Mouse (Mus musculus): ENCODE measurements around the gene Hrh2. TPM values are rescaled to one million over a fixed set of nuclear protein-coding genes. Genes with fewer than 3 reads are reported as not detected.

The Hrh2 gene
- polyA plus RNA-seq, 1 experiment from 2014 or later = 0.29 TPM

DNA sequence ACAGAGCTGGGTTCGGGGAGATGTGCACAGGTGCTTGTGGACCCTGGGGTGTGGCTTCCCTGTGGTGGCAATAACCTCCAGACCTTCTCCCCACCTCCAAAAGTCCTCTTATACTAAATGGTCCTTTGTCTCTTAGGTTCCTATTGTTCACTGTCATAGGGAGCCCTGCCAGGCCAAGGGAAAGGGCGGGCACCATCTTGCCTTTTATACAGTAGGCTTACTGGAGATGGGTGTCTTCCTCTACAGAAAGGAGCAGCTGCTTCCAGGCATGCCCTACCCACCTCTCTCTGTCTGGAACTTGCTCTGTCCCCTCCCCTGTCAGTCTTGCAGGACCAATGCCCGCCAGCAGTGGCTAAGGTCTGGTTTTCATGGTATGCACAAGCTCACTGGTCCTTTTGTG lies 12.0 kb upstream of the Hrh2 start:
- H3K4me3 ChIP-seq (ENCODE audit: low read depth, low read length) = no peak overlapping the region
- WGBS = 85% methylated on average over 3 of the region's 3 CpGs
- no peaks in the 10 kb centered on the region for H3K27me3 ChIP-seq (ENCODE audit: control insufficient read depth, insufficient read depth, low read length)
- no peaks in the 10 kb centered on the region for H3K36me3 ChIP-seq (ENCODE audit: control insufficient read depth, insufficient read depth, low read length)
- H3K9me3 ChIP-seq (ENCODE audit: control insufficient read depth, low read depth, low read length) = no peaks in the 10 kb centered on the region
- H3K4me1 ChIP-seq (ENCODE audit: control insufficient read depth, insufficient read depth, low read length) = no peaks in the 10 kb centered on the region
- no peak overlapping the region for H3K4me2 ChIP-seq (replicated peaks; ENCODE audit: low read depth, low read length)
- no peak overlapping the region for H3K9ac ChIP-seq (replicated peaks; ENCODE audit: low read depth, low read length)
- H3K27ac ChIP-seq (ENCODE audit: low read length) = no peak overlapping the region
- no peak for ATAC-seq (ENCODE audit: insufficient number of reproducible peaks, insufficient read depth, low FRiP score, low read depth)

DNA sequence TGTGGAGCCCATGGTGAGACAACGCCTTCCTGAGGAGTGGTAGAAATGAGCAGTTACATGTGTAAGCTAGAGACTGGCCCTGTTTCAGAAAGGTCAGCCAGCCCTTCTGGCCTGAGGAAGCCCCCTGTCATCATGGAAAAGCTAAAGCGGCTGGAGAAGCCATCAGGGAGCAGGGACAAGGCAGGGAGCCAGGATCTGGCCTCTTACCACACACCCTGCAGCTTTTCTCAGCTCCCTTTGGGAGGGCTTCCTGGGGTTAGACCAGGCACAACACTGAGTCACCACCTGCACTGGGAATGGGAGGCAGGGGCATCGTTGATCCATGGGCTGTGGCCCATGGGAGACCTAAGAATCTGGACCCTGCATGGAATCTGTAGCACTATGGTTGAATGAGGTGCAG lies 11.5 kb upstream of the Hrh2 start:
- WGBS = 44% methylated on average over 3 of the region's 3 CpGs
- Histone ChIP-seq H3K27ac (ENCODE audit: low read length) (no peak overlapping the region), H3K36me3 (ENCODE audit: control insufficient read depth, insufficient read depth, low read length) (no peaks in the 10 kb centered on the region), H3K9me3 (ENCODE audit: control insufficient read depth, low read depth, low read length) (no peaks in the 10 kb centered on the region), H3K27me3 (ENCODE audit: control insufficient read depth, insufficient read depth, low read length) (no peaks in the 10 kb centered on the region), H3K9ac (replicated peaks; ENCODE audit: low read depth, low read length) (no peak overlapping the region), H3K4me3 (ENCODE audit: low read depth, low read length) (no peak overlapping the region), H3K4me2 (replicated peaks; ENCODE audit: low read depth, low read length) (no peak overlapping the region), H3K4me1 (ENCODE audit: control insufficient read depth, insufficient read depth, low read length) (no peaks in the 10 kb centered on the region)
- ATAC-seq (ENCODE audit: insufficient number of reproducible peaks, insufficient read depth, low FRiP score, low read depth) = no peak

DNA sequence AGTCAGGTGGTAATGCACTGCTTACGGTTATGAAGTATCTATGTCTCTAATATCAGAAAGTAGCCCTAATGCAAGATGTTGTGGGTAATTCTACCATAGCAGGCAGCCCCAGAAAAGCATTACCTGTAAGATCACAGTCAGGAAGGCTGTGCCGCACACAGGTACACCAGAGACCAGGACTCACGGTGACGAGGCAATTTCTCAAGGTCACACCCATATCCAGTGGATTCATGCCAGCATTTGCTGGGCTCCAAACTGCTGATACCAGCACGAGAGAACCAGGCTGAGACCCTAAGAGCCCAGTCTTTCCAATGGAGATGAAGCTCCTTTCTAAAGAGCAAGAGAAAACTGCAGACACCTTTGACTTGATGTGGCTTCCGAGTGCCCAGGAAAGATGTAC lies 10.6 kb upstream of the Hrh2 start:
- Histone ChIP-seq H3K27ac (ENCODE audit: low read length) (no peak overlapping the region), H3K9me3 (ENCODE audit: control insufficient read depth, low read depth, low read length) (no peaks in the 10 kb centered on the region), H3K4me1 (ENCODE audit: control insufficient read depth, insufficient read depth, low read length) (no peaks in the 10 kb centered on the region), H3K4me3 (ENCODE audit: low read depth, low read length) (no peak overlapping the region), H3K36me3 (ENCODE audit: control insufficient read depth, insufficient read depth, low read length) (no peaks in the 10 kb centered on the region), H3K27me3 (ENCODE audit: control insufficient read depth, insufficient read depth, low read length) (no peaks in the 10 kb centered on the region), H3K9ac (replicated peaks; ENCODE audit: low read depth, low read length) (no peak overlapping the region), H3K4me2 (replicated peaks; ENCODE audit: low read depth, low read length) (no peak overlapping the region)
- WGBS = 82% methylated on average over 6 of the region's 6 CpGs
- no peak for ATAC-seq (ENCODE audit: insufficient number of reproducible peaks, insufficient read depth, low FRiP score, low read depth)

DNA sequence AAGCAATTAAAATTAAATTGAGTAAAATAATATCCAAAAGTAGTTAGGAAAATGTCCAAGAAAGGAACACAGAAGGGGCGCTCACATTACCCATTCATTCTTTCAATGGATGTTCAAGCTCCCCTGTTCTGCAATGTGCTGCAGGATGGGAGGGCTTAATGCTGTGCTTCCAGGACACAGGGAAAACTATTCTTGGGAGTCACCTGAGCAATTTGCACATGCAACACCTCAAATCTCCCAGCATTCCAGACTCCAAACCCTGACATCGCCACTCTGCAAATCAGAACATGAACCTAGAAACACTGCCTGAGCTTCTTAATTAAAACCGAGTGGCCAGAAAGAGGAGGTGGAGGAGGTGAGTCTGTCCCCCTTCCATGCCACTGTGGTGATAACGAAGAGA lies 10.0 kb upstream of the Hrh2 start:
- Histone ChIP-seq H3K9ac (replicated peaks; ENCODE audit: low read depth, low read length) (no peak overlapping the region), H3K4me1 (ENCODE audit: control insufficient read depth, insufficient read depth, low read length) (no peaks in the 10 kb centered on the region), H3K4me2 (replicated peaks; ENCODE audit: low read depth, low read length) (no peak overlapping the region), H3K27ac (ENCODE audit: low read length) (no peak overlapping the region), H3K36me3 (ENCODE audit: control insufficient read depth, insufficient read depth, low read length) (no peaks in the 10 kb centered on the region), H3K27me3 (ENCODE audit: control insufficient read depth, insufficient read depth, low read length) (no peaks in the 10 kb centered on the region), H3K9me3 (ENCODE audit: control insufficient read depth, low read depth, low read length) (no peaks in the 10 kb centered on the region), H3K4me3 (ENCODE audit: low read depth, low read length) (no peak overlapping the region)
- no peak for ATAC-seq (ENCODE audit: insufficient number of reproducible peaks, insufficient read depth, low FRiP score, low read depth)
- 92% methylated on average over 4 of the region's 4 CpGs for WGBS

DNA sequence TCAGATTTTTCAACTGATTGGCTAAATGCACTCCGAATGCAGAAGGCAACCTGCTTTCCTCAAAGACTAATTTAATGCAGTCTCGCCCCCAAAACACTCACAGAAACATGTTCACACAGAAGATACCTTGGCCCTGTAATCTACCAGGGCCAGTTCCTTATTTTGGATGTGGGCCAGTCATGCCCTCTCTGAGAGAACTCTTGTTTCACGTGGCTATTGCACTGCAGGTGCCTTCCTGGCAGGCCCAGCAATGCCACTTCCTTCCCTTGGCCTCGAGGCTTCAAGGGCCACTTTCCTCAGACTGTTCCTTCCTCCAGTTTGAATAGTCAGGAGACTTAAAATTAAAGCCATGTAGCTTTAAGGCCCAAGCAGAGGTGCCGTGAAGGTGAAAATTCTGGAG lies 5.5 kb upstream of the Hrh2 start:
- Histone ChIP-seq H3K4me2 (replicated peaks; ENCODE audit: low read depth, low read length) (no peak overlapping the region), H3K9ac (replicated peaks; ENCODE audit: low read depth, low read length) (no peak overlapping the region), H3K4me3 (ENCODE audit: low read depth, low read length) (no peak overlapping the region), H3K4me1 (ENCODE audit: control insufficient read depth, insufficient read depth, low read length) (no peaks in the 10 kb centered on the region), H3K27ac (ENCODE audit: low read length) (no peak overlapping the region), H3K9me3 (ENCODE audit: control insufficient read depth, low read depth, low read length) (no peaks in the 10 kb centered on the region), H3K36me3 (ENCODE audit: control insufficient read depth, insufficient read depth, low read length) (no peaks in the 10 kb centered on the region), H3K27me3 (ENCODE audit: control insufficient read depth, insufficient read depth, low read length) (no peaks in the 10 kb centered on the region)
- no peak for ATAC-seq (ENCODE audit: insufficient number of reproducible peaks, insufficient read depth, low FRiP score, low read depth)
- 77% methylated on average over 5 of the region's 5 CpGs for WGBS

DNA sequence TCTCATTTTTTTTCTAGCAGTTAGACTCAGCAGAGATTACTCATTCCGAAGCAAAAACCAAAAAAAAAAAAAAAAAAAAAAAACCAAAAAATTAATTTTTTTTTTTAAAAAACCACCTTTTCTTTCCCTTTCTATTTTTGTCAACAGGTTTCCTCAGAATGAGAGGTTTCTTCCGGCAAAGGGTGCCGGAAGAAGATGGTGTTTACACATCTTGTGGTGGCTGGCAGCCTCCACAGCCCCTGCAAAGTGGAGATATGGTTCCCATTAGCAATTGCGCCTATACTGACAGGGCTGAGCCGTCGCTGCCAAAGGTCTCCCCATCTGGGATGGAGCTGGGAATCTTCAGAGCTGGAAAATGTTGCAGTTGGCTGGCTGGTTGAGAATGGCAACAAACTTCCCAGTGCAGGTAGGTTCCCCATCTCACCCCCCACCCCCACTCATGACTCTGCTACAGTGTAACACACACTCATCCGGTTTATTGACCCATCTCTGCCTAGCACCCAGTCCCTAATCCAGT lies 3.7 kb upstream of the Hrh2 start:
- Histone ChIP-seq H3K4me2 (replicated peaks; ENCODE audit: low read depth, low read length) (no peak overlapping the region), H3K4me3 (ENCODE audit: low read depth, low read length) (no peak overlapping the region), H3K36me3 (ENCODE audit: control insufficient read depth, insufficient read depth, low read length) (no peaks in the 10 kb centered on the region), H3K27me3 (ENCODE audit: control insufficient read depth, insufficient read depth, low read length) (peaks cover 5% of the 10 kb centered on the region; the same call in 1 of the 2 replicates), H3K4me1 (ENCODE audit: control insufficient read depth, insufficient read depth, low read length) (no peaks in the 10 kb centered on the region), H3K27ac (ENCODE audit: low read length) (no peak overlapping the region), H3K9ac (replicated peaks; ENCODE audit: low read depth, low read length) (no peak overlapping the region), H3K9me3 (ENCODE audit: control insufficient read depth, low read depth, low read length) (no peaks in the 10 kb centered on the region)
- ATAC-seq (ENCODE audit: insufficient number of reproducible peaks, insufficient read depth, low FRiP score, low read depth) = no peak
- WGBS = 68% methylated on average over 7 of the region's 7 CpGs

DNA sequence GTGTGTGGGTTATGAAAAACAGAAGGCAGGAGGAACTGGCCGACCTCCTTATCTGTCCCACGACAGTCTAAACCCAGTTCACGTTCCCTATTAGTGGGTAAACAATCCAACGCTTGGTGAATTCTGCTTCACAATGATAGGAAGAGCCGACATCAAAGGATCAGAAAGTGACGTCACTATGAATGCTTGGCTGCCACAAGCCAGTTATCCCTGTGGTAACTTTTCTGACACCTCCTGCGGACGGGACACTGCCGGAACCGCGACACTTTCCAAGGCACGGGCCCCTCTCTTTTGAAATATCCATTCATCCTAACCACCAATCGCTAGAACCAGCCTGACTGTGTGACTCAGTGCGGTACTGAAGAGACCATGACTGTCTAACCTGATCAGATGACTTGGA lies 2.0 kb upstream of the Hrh2 start:
- Histone ChIP-seq H3K4me3 (ENCODE audit: low read depth, low read length) (no peak overlapping the region), H3K4me2 (replicated peaks; ENCODE audit: low read depth, low read length) (no peak overlapping the region), H3K9me3 (ENCODE audit: control insufficient read depth, low read depth, low read length) (no peaks in the 10 kb centered on the region), H3K27me3 (ENCODE audit: control insufficient read depth, insufficient read depth, low read length) (peaks cover 5% of the 10 kb centered on the region; the same call in 1 of the 2 replicates), H3K36me3 (ENCODE audit: control insufficient read depth, insufficient read depth, low read length) (no peaks in the 10 kb centered on the region), H3K9ac (replicated peaks; ENCODE audit: low read depth, low read length) (no peak overlapping the region), H3K4me1 (ENCODE audit: control insufficient read depth, insufficient read depth, low read length) (no peaks in the 10 kb centered on the region), H3K27ac (ENCODE audit: low read length) (no peak overlapping the region)
- ATAC-seq (ENCODE audit: insufficient number of reproducible peaks, insufficient read depth, low FRiP score, low read depth) = no peak
- 78% methylated on average over 14 of the region's 14 CpGs for WGBS

DNA sequence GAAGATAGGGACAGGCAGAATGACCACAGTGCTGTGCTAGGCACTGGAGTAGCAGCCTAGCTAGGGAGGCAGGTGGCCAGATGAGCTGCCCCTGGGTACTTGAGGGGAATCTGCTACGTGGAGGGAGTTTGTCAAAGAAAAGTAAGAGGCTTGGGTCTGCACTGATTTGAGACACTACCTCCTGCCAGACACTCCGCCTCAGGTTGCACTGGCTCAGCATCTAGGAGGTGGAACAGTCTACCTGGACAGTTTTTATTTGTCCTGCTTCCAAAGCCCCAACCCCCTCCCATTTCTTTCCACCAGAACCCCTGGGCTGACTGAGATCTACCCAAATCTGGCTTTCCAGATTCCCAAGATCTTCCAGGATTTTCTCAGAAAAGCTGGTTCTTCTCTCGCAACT lies 748 bp upstream of the Hrh2 start:
- Histone ChIP-seq H3K27me3 (ENCODE audit: control insufficient read depth, insufficient read depth, low read length) (peaks cover 5% of the 10 kb centered on the region; the same call in 1 of the 2 replicates), H3K4me3 (ENCODE audit: low read depth, low read length) (no peak overlapping the region), H3K9me3 (ENCODE audit: control insufficient read depth, low read depth, low read length) (no peaks in the 10 kb centered on the region), H3K27ac (ENCODE audit: low read length) (no peak overlapping the region), H3K4me1 (ENCODE audit: control insufficient read depth, insufficient read depth, low read length) (no peaks in the 10 kb centered on the region), H3K4me2 (replicated peaks; ENCODE audit: low read depth, low read length) (no peak overlapping the region), H3K9ac (replicated peaks; ENCODE audit: low read depth, low read length) (no peak overlapping the region), H3K36me3 (ENCODE audit: control insufficient read depth, insufficient read depth, low read length) (no peaks in the 10 kb centered on the region)
- no peak for ATAC-seq (ENCODE audit: insufficient number of reproducible peaks, insufficient read depth, low FRiP score, low read depth)
- whole genome bisulfite sequencing = 77% methylated on average over 3 of the region's 3 CpGs

DNA sequence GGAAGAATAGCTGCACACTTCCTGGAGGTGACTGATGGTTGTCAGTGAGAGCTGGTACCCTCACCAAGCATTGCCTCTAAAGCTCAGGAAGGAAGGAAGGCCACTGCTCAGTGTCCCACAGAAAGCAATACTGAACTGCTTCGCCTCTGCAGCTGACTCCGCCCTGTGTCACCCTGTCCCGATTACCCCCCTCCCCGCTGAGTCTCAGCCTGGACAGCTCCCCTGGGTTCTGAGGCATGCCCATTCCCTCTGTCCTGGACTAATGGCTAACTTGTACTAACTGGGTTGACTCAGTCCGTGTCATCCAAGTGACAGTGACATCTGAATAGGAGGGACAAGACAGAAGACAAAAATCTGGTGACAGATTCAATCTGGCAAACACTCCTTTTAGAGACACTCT lies 1.7 kb downstream of the Hrh2 start:
- Histone ChIP-seq H3K4me3 (ENCODE audit: low read depth, low read length) (no peak overlapping the region), H3K4me1 (ENCODE audit: control insufficient read depth, insufficient read depth, low read length) (no peaks in the 10 kb centered on the region), H3K9ac (replicated peaks; ENCODE audit: low read depth, low read length) (no peak overlapping the region), H3K4me2 (replicated peaks; ENCODE audit: low read depth, low read length) (no peak overlapping the region), H3K9me3 (ENCODE audit: control insufficient read depth, low read depth, low read length) (no peaks in the 10 kb centered on the region), H3K36me3 (ENCODE audit: control insufficient read depth, insufficient read depth, low read length) (no peaks in the 10 kb centered on the region), H3K27ac (ENCODE audit: low read length) (no peak overlapping the region), H3K27me3 (ENCODE audit: control insufficient read depth, insufficient read depth, low read length) (peaks cover 5% of the 10 kb centered on the region; the same call in 1 of the 2 replicates)
- WGBS = 34% methylated on average over 5 of the region's 5 CpGs
- peak; percentile 28; the same call in 1 of the 2 replicates for ATAC-seq (ENCODE audit: insufficient number of reproducible peaks, insufficient read depth, low FRiP score, low read depth)

Data from stomach, embryonic 14.5 days (tissue).